13 mouse cellular contexts compared by ENCODE assay signal in genomic region chr8:11373643-11374325, GRCm38 (mm10).
"Had no signal": no experiment of that assay in that cellular context is flagged by ENCODE, and none has a peak within 500 bp of the region (broad histone marks: within the 10 kb centered on the region; RNA-seq: fewer than 3 reads in every experiment).

No protein-coding gene starts in this region.

- H3K27ac ChIP-seq: left cerebral cortex, adult 2 months; limb, embryonic 10.5 days; liver, embryonic 15.5 days; macrophage; midbrain, embryonic 12.5 days had no signal

- H3K36me3 ChIP-seq: liver, embryonic 15.5 days; midbrain, embryonic 12.5 days had no signal

- DNase-seq: kidney, postnatal 14 days; lung, adult 2 months; lung, postnatal 10 days; right cerebral cortex, adult 18-20 months; right cerebral cortex, postnatal 25 days; thymus, postnatal 4 days had no signal

- H3K9ac ChIP-seq: liver, embryonic 15.5 days; midbrain, embryonic 12.5 days had no signal

- H3K4me1 ChIP-seq: liver, embryonic 15.5 days; megakaryocyte, embryonic 14.5 days; midbrain, embryonic 12.5 days had no signal

- H3K27me3 ChIP-seq: liver, embryonic 15.5 days; midbrain, embryonic 12.5 days had no signal

- H3K4me2 ChIP-seq: liver, embryonic 11.5 days; liver, embryonic 15.5 days; midbrain, embryonic 12.5 days had no signal

- H3K9me3 ChIP-seq: limb, embryonic 10.5 days; liver, embryonic 15.5 days; megakaryocyte, embryonic 14.5 days; midbrain, embryonic 12.5 days had no signal

- H3K4me3 ChIP-seq: left cerebral cortex, adult 2 months; limb, embryonic 10.5 days; liver, embryonic 15.5 days; megakaryocyte, embryonic 14.5 days; midbrain, embryonic 12.5 days had no signal
